Mouse (Mus musculus) erythroblast, embryonic 14.5 days (primary cell): ENCODE measurements around the gene Frs2. TPM values are rescaled to one million over a fixed set of nuclear protein-coding genes. Genes with fewer than 3 reads are reported as not detected.
"Not testable (repeated sequence)": the region's sequence is repeated elsewhere in the genome, so short reads cannot be mapped to it uniquely, and the experiment has no call there.

ENCODE experiments used
- H3K27me3 ChIP-seq: 2 replicates; pipeline ENCODE4 v1.6.1; 2012; ENCODE audit warnings: inconsistent platforms; ENCODE audit not compliant: control insufficient read depth
- H3K36me3 ChIP-seq: 2 replicates; pipeline ENCODE4 v1.6.1; 2012; ENCODE audit warnings: mild to moderate bottlenecking, inconsistent platforms; ENCODE audit not compliant: control insufficient read depth
- H3K4me1 ChIP-seq: 2 replicates; pipeline ENCODE4 v1.6.1; 2012; ENCODE audit warnings: inconsistent platforms; ENCODE audit not compliant: control insufficient read depth
- H3K4me3 ChIP-seq: replicated peaks from 2 replicates; pipeline ENCODE3; 2012; ENCODE audit warnings: moderate library complexity, mild to moderate bottlenecking, inconsistent platforms
- H3K9me3 ChIP-seq: 2 replicates; pipeline ENCODE4 v1.6.1; 2012; ENCODE audit warnings: low read length, inconsistent platforms, mixed read lengths; ENCODE audit not compliant: control insufficient read depth
- GATA1 ChIP-seq: IDR thresholded peaks from 2 replicates; pipeline ENCODE4 v1.6.1; 2012; ENCODE audit warnings: low read length, inconsistent platforms, mixed read lengths
- TAL1 ChIP-seq: IDR thresholded peaks from 3 replicates; pipeline ENCODE4 v1.6.1; 2012; ENCODE audit warnings: low read length, inconsistent platforms, mixed read lengths
- polyA plus RNA-seq: library from polyadenylated mRNA; stranded (reverse); fragments of >175 nt; gene quantifications from 2 replicates; pipeline ENCODE4 v1.2.3, GENCODE M21; 2012

Frs2 gene
- polyA plus RNA-seq, 1 experiment = 0.26 TPM

GRCm38 (mm10) chr10:117141939-117142552 is 6.3 kb downstream of the Frs2 start:
- no peak for TF ChIP-seq TAL1
- TF ChIP-seq GATA1 = no peak
- Histone ChIP-seq H3K4me1 (peaks cover 70% of the 10 kb centered on the region), H3K4me3 (no peak overlapping the region), H3K36me3 (peaks cover 43% of the 10 kb centered on the region), H3K9me3 (no peaks in the 10 kb centered on the region), H3K27me3 (no peaks in the 10 kb centered on the region)

- Histone ChIP-seq H3K9me3 (peaks cover 12% of the 10 kb centered on the region), H3K4me1 (peaks cover 60% of the 10 kb centered on the region), H3K36me3 (peaks cover 74% of the 10 kb centered on the region)
- H3K27me3 ChIP-seq, H3K4me3 ChIP-seq: not testable (repeated sequence)
Observed at GRCm38 (mm10) chr10:117131506-117131905, 16.8 kb downstream of the Frs2 start.

DNA sequence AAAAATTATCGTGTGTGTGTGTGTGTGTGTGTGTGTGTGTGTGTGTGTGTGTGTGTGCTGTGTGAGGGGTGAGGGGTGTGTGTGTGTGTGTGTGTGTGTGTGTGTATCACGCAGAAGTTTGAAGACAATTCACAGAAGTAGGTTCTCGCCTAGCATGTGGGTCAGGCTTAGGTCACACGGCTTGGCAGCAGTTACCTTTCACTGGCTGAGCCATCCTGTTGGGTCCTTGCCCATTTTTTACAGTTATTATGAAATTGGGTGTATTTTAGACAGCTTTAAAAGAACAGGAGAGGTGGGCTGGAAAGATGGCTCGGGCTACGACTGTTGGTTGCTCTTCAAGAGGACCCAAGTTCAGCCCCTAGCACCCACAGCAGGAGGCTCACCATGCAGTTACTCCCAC is 18.3 kb downstream of the Frs2 start:
- peaks cover 10% of the 10 kb centered on the region for H3K9me3 ChIP-seq
- no peaks in the 10 kb centered on the region for H3K27me3 ChIP-seq

DNA sequence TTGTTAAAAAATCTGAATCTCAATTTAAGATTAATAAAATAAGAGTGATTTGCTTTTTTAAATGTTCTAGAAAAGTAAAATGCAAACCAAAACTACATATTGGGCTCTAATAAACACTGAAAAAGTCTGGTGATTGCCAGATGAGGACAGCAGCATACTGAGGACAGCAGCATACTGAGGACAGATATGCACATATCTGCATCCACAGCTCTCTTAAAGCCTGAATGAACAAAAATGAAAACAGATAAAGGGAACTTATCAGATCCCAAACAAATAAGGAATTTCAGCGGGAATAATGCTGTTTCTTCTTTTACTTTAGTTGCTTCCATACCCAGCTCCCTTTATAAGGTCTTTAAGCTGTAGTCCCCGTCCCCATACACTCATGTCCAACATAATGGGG is 19.6 kb downstream of the Frs2 start:
- H3K36me3 ChIP-seq = peaks cover 77% of the 10 kb centered on the region
- peaks cover 9% of the 10 kb centered on the region for H3K9me3 ChIP-seq
- peaks cover 67% of the 10 kb centered on the region for H3K4me1 ChIP-seq
- H3K27me3 ChIP-seq = no peaks in the 10 kb centered on the region
- H3K4me3 ChIP-seq = no peak overlapping the region
- TF ChIP-seq TAL1 (no peak), GATA1 (peak; percentile 35; the same call in 1 of the 2 replicates)

More for the DNA sequence above, 18.3 kb downstream of the Frs2 start:
- no peak for TF ChIP-seq GATA1
- Histone ChIP-seq H3K4me3 (no peak overlapping the region), H3K36me3 (peaks cover 78% of the 10 kb centered on the region), H3K4me1 (peaks cover 64% of the 10 kb centered on the region)

DNA sequence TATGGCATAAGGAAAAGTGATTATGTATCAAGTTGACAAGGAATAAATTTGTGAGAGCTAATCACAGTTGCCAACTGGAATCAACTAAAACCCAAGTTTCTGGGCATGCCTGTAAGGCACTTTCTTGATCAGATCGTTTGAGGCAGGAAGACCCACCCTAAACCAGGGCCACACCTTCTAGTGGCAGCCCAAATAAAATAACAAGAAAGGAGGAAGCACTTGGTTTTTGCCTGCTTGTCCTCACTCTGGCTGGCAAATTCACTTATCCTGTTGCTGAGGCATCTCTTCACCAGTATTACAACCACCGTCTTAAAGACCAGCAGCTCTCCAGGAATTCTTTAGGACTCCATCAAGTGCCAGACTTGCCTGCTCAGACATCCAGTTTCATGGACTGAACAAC is 20.9 kb downstream of the Frs2 start:
- H3K36me3 ChIP-seq = peaks cover 77% of the 10 kb centered on the region
- no peak overlapping the region for H3K4me3 ChIP-seq
- no peaks in the 10 kb centered on the region for H3K27me3 ChIP-seq
- no peak for TF ChIP-seq TAL1
- TF ChIP-seq GATA1 = no peak
- H3K9me3 ChIP-seq = peaks cover 8% of the 10 kb centered on the region
- H3K4me1 ChIP-seq = peaks cover 70% of the 10 kb centered on the region

DNA sequence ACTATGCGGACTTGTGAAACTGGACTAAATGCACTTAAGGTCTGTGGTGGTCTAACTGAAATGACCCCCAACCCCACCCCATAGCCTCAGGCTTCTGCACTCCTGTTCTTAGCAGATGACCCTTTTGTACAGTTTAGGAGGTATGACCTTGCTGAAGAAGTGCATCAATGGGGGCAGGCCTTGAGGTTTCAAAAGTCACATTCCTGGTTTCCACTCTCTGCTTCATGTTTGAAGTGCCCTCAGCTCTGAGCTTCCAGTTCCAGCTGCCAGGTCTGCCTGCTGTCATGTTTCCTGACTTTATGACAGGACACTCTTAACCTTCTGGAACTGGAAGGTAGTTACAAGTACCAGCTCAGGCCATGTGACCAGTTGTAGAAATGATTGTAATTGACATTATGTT is 21.6 kb downstream of the Frs2 start:
- Histone ChIP-seq H3K4me3 (no peak overlapping the region), H3K36me3 (peaks cover 69% of the 10 kb centered on the region), H3K4me1 (peaks cover 66% of the 10 kb centered on the region), H3K9me3 (peaks cover under 1% of the 10 kb centered on the region; the same call in 1 of the 2 replicates), H3K27me3 (no peaks in the 10 kb centered on the region)
- TF ChIP-seq GATA1 = no peak

GRCm38 (mm10) chr10:117126233-117126632 is 22.1 kb downstream of the Frs2 start:
- Histone ChIP-seq H3K9me3 (no peaks in the 10 kb centered on the region), H3K4me3 (no peak overlapping the region), H3K27me3 (no peaks in the 10 kb centered on the region), H3K36me3 (peaks cover 64% of the 10 kb centered on the region), H3K4me1 (peaks cover 69% of the 10 kb centered on the region)
- TF ChIP-seq GATA1 (no peak), TAL1 (no peak)

DNA sequence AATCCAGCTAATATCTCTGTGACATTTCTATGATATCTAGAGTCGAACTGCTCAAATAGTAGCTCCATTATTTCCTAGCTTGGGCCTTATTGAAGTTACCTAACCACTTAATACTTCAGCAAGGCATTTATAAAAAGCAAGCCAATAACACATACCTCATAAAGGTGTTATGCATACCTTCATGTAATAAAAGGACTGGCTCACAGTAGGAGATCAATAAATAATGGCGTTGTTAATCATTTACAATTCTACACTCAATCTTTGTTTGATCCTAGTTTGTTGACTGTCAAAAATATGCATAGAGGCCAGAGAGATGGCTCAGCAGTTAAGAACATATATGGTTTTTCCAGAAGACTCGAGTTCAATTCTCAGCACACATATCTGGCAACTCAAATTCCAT is 26.9 kb downstream of the Frs2 start:
- Histone ChIP-seq H3K4me1 (peaks cover 73% of the 10 kb centered on the region), H3K36me3 (peaks cover 53% of the 10 kb centered on the region), H3K9me3 (no peaks in the 10 kb centered on the region), H3K4me3 (no peak overlapping the region), H3K27me3 (no peaks in the 10 kb centered on the region)
- TF ChIP-seq GATA1 = no peak
- no peak for TF ChIP-seq TAL1

DNA sequence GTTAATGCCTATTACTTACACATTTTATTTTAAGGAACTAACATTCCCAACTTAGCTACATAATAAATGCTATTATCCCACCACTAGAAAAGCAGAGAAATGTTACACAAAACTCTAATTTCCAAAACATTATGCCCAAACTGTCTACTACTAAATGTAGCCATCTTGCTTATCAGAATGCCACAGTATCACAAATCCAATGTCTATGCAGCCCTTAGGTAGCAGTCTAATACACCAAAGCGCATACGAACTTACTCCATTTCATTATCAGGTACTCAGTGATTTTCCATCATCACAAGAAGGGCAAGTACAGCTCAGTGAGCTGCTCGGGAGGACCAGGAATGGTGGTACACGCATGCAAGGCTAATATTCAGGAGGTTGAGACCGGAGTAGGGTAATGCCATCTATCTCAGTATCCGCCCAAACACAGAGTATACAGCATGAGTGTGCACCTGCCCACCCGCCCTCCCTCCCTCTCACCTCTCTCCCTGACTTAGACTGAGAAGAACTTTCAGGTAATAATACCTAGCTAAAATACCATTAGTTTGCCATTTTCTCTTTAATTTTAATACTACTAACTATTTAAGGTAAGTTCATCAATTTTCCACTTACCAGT is 28.2 kb downstream of the Frs2 start:
- Histone ChIP-seq H3K4me3 (peak overlapping the region; percentile 45), H3K4me1 (peaks cover 76% of the 10 kb centered on the region), H3K9me3 (no peaks in the 10 kb centered on the region), H3K27me3 (no peaks in the 10 kb centered on the region), H3K36me3 (peaks cover 47% of the 10 kb centered on the region)
- TF ChIP-seq TAL1 = no peak
- no peak for TF ChIP-seq GATA1

- peaks cover 78% of the 10 kb centered on the region for H3K4me1 ChIP-seq
- H3K9me3 ChIP-seq = no peaks in the 10 kb centered on the region
- TF ChIP-seq TAL1 = no peak
- no peak for TF ChIP-seq GATA1
- H3K27me3 ChIP-seq = no peaks in the 10 kb centered on the region
- H3K36me3 ChIP-seq = peaks cover 48% of the 10 kb centered on the region
- peak overlapping the region; percentile 45 for H3K4me3 ChIP-seq
Observed at GRCm38 (mm10) chr10:117119531-117119930, 28.8 kb downstream of the Frs2 start.
